Mouse (Mus musculus) embryonic facial prominence, embryonic 13.5 days (tissue): ENCODE measurements around the gene Tle3. TPM values are rescaled to one million over a fixed set of nuclear protein-coding genes. Genes with fewer than 3 reads are reported as not detected.

Source experiments
- ATAC-seq: fragments of 200-750 bp; cut with Nextera tagmentation; 2 replicates; pipeline ENCODE4 v1.8.0; 2017; ENCODE audit warnings: low read depth; ENCODE audit not compliant: insufficient number of reproducible peaks, insufficient read depth, low FRiP score, low TSS enrichment
- H3K27ac ChIP-seq: fragments of 300-500 bp; sonication (generic); 2 replicates; pipeline ENCODE4 v1.5.1; 2015; ENCODE audit warnings: moderate library complexity, mild to moderate bottlenecking, inconsistent platforms
- H3K27me3 ChIP-seq: fragments of 300-500 bp; sonication (generic); 2 replicates; pipeline ENCODE4 v1.6.1; 2015; ENCODE audit warnings: mild to moderate bottlenecking, inconsistent platforms
- H3K36me3 ChIP-seq: fragments of 300-500 bp; sonication (generic); 2 replicates; pipeline ENCODE4 v1.6.1; 2015; ENCODE audit warnings: mild to moderate bottlenecking, inconsistent platforms
- H3K4me1 ChIP-seq: fragments of 300-500 bp; sonication (generic); 2 replicates; pipeline ENCODE4 v1.6.1; 2015; ENCODE audit warnings: inconsistent platforms
- H3K4me2 ChIP-seq: fragments of 300-500 bp; sonication (generic); 2 replicates; pipeline ENCODE4 v1.6.1; 2015; ENCODE audit warnings: moderate library complexity, mild to moderate bottlenecking, inconsistent platforms
- H3K4me3 ChIP-seq: fragments of 300-500 bp; sonication (generic); 2 replicates; pipeline ENCODE4 v1.5.1; 2015; ENCODE audit warnings: mild to moderate bottlenecking, inconsistent platforms
- H3K9ac ChIP-seq: fragments of 300-500 bp; sonication (generic); 2 replicates; pipeline ENCODE4 v1.6.1; 2015; ENCODE audit warnings: mild to moderate bottlenecking, inconsistent platforms
- H3K9me3 ChIP-seq: fragments of 300-500 bp; sonication (generic); 2 replicates; pipeline ENCODE4 v1.6.1; 2016; ENCODE audit warnings: inconsistent platforms
- WGBS: fragments of 180-500 bp; shearing (Covaris S2); methylation state at CpG from one replicate; pipeline ENCODE4 v1.1.7; 2015; ENCODE audit warnings: mixed read lengths; 5-methylcytosine and 5-hydroxymethylcytosine counted together
- polyA plus RNA-seq: library from polyadenylated mRNA; unstranded; fragments of >200 nt; fragmentation: Nextera tagmentation; extraction: Ambion mirVana; gene quantifications from 2 replicates; pipeline ENCODE4 v1.2.1, GENCODE M21; 2015

Gene Tle3
- polyA plus RNA-seq, 1 experiment from 2014 or later = 39.5 TPM

- Histone ChIP-seq H3K9ac (no peak overlapping the region), H3K27ac (no peak overlapping the region), H3K4me3 (no peak overlapping the region), H3K36me3 (peaks cover 80% of the 10 kb centered on the region), H3K9me3 (no peaks in the 10 kb centered on the region), H3K27me3 (no peaks in the 10 kb centered on the region), H3K4me1 (peaks cover 67% of the 10 kb centered on the region), H3K4me2 (no peak overlapping the region)
- WGBS = 55% methylated on average over 14 of the region's 14 CpGs
- no peak for ATAC-seq
Measured at GRCm38 (mm10) chr9:61388689-61389403, 16.7 kb downstream of the Tle3 start.

GRCm38 (mm10) chr9:61389404-61389701 lies 17.2 kb downstream of the Tle3 start:
- Histone ChIP-seq H3K4me1 (peaks cover 62% of the 10 kb centered on the region), H3K36me3 (peaks cover 80% of the 10 kb centered on the region), H3K4me2 (no peak overlapping the region), H3K9me3 (no peaks in the 10 kb centered on the region), H3K27ac (no peak overlapping the region), H3K27me3 (no peaks in the 10 kb centered on the region), H3K4me3 (no peak overlapping the region), H3K9ac (no peak overlapping the region)
- 64% methylated on average over 7 of the region's 7 CpGs for WGBS
- ATAC-seq = no peak

- 71% methylated on average over 5 of the region's 5 CpGs for WGBS
- no peak for ATAC-seq
- H3K4me2 ChIP-seq = no peak overlapping the region
- H3K9me3 ChIP-seq = no peaks in the 10 kb centered on the region
- H3K4me1 ChIP-seq = peaks cover 60% of the 10 kb centered on the region
- no peak overlapping the region for H3K9ac ChIP-seq
- no peak overlapping the region for H3K27ac ChIP-seq
- H3K4me3 ChIP-seq = no peak overlapping the region
- H3K36me3 ChIP-seq = peaks cover 93% of the 10 kb centered on the region
- H3K27me3 ChIP-seq = no peaks in the 10 kb centered on the region
Measured at GRCm38 (mm10) chr9:61391570-61392337, 19.6 kb downstream of the Tle3 start.

- Histone ChIP-seq H3K9me3 (no peaks in the 10 kb centered on the region), H3K4me3 (no peak overlapping the region), H3K27me3 (no peaks in the 10 kb centered on the region), H3K27ac (no peak overlapping the region), H3K36me3 (peaks cover 93% of the 10 kb centered on the region), H3K4me2 (no peak overlapping the region), H3K4me1 (peaks cover 61% of the 10 kb centered on the region), H3K9ac (no peak overlapping the region)
- ATAC-seq = no peak
- 69% methylated on average over 6 of the region's 6 CpGs for WGBS
Measured at GRCm38 (mm10) chr9:61392338-61392620, 20.1 kb downstream of the Tle3 start.

- ATAC-seq = no peak
- Histone ChIP-seq H3K9ac (no peak overlapping the region), H3K4me2 (no peak overlapping the region), H3K9me3 (no peaks in the 10 kb centered on the region), H3K4me3 (no peak overlapping the region), H3K27ac (no peak overlapping the region), H3K36me3 (peaks cover 93% of the 10 kb centered on the region), H3K27me3 (no peaks in the 10 kb centered on the region), H3K4me1 (peaks cover 61% of the 10 kb centered on the region)
- WGBS = 68% methylated on average over 6 of the region's 6 CpGs
Measured at GRCm38 (mm10) chr9:61393161-61393560, 21.0 kb downstream of the Tle3 start.

- no peak overlapping the region for H3K9ac ChIP-seq
- H3K9me3 ChIP-seq = no peaks in the 10 kb centered on the region
- H3K27ac ChIP-seq = no peak overlapping the region
- peaks cover 57% of the 10 kb centered on the region for H3K4me1 ChIP-seq
- H3K27me3 ChIP-seq = no peaks in the 10 kb centered on the region
- H3K4me2 ChIP-seq = no peak overlapping the region
- H3K36me3 ChIP-seq = peaks cover 93% of the 10 kb centered on the region
- ATAC-seq = no peak
- 90% methylated on average over 5 of the region's 5 CpGs for WGBS
- no peak overlapping the region for H3K4me3 ChIP-seq
Measured at GRCm38 (mm10) chr9:61393847-61394246, 21.7 kb downstream of the Tle3 start.

GRCm38 (mm10) chr9:61395071-61395470 lies 22.9 kb downstream of the Tle3 start:
- Histone ChIP-seq H3K36me3 (peaks cover 93% of the 10 kb centered on the region), H3K27ac (no peak overlapping the region), H3K9ac (no peak overlapping the region), H3K4me3 (no peak overlapping the region), H3K27me3 (no peaks in the 10 kb centered on the region), H3K4me1 (peaks cover 54% of the 10 kb centered on the region), H3K9me3 (no peaks in the 10 kb centered on the region), H3K4me2 (no peak overlapping the region)
- ATAC-seq = no peak
- 80% methylated on average over 3 of the region's 3 CpGs for WGBS

- no peak overlapping the region for H3K27ac ChIP-seq
- WGBS = 25% methylated on average over 13 of the region's 13 CpGs
- no peak for ATAC-seq
Measured at GRCm38 (mm10) chr9:61396474-61396873, 24.3 kb downstream of the Tle3 start.

GRCm38 (mm10) chr9:61397130-61397529 lies 25.0 kb downstream of the Tle3 start:
- H3K27ac ChIP-seq = no peak overlapping the region

More at GRCm38 (mm10) chr9:61396474-61396873, 24.3 kb downstream of the Tle3 start:
- H3K9ac ChIP-seq = no peak overlapping the region
- H3K36me3 ChIP-seq = peaks cover 90% of the 10 kb centered on the region
- no peaks in the 10 kb centered on the region for H3K9me3 ChIP-seq
- no peak overlapping the region for H3K4me2 ChIP-seq
- peaks cover 63% of the 10 kb centered on the region for H3K4me1 ChIP-seq
- H3K27me3 ChIP-seq = no peaks in the 10 kb centered on the region
- H3K4me3 ChIP-seq = no peak overlapping the region

GRCm38 (mm10) chr9:61398160-61398559 lies 26.0 kb downstream of the Tle3 start:
- 89% methylated on average over 9 of the region's 9 CpGs for WGBS
- Histone ChIP-seq H3K36me3 (peaks cover 95% of the 10 kb centered on the region), H3K4me1 (peaks cover 71% of the 10 kb centered on the region), H3K9me3 (no peaks in the 10 kb centered on the region), H3K4me2 (no peak overlapping the region), H3K27me3 (no peaks in the 10 kb centered on the region), H3K4me3 (no peak overlapping the region), H3K27ac (no peak overlapping the region), H3K9ac (no peak overlapping the region)
- ATAC-seq = no peak

More at GRCm38 (mm10) chr9:61397130-61397529, 25.0 kb downstream of the Tle3 start:
- peaks cover 63% of the 10 kb centered on the region for H3K4me1 ChIP-seq
- no peaks in the 10 kb centered on the region for H3K27me3 ChIP-seq
- H3K4me2 ChIP-seq = no peak overlapping the region
- WGBS = 56% methylated on average over 4 of the region's 4 CpGs
- no peak overlapping the region for H3K4me3 ChIP-seq
- H3K36me3 ChIP-seq = peaks cover 92% of the 10 kb centered on the region
- no peaks in the 10 kb centered on the region for H3K9me3 ChIP-seq
- H3K9ac ChIP-seq = no peak overlapping the region
- no peak for ATAC-seq

GRCm38 (mm10) chr9:61400132-61400531 lies 28.0 kb downstream of the Tle3 start:
- peaks cover 83% of the 10 kb centered on the region for H3K36me3 ChIP-seq
- H3K4me2 ChIP-seq = no peak overlapping the region
- H3K9me3 ChIP-seq = no peaks in the 10 kb centered on the region
- H3K9ac ChIP-seq = no peak overlapping the region
- no peak overlapping the region for H3K27ac ChIP-seq
- peaks cover 7% of the 10 kb centered on the region; the same call in 1 of the 2 replicates for H3K27me3 ChIP-seq
- WGBS = 93% methylated on average over 7 of the region's 7 CpGs
- no peak overlapping the region for H3K4me3 ChIP-seq
- no peak for ATAC-seq
- H3K4me1 ChIP-seq = peaks cover 83% of the 10 kb centered on the region

- Histone ChIP-seq H3K4me2 (no peak overlapping the region), H3K27me3 (peaks cover 8% of the 10 kb centered on the region), H3K4me1 (peaks cover 85% of the 10 kb centered on the region), H3K4me3 (no peak overlapping the region), H3K27ac (no peak overlapping the region), H3K36me3 (peaks cover 78% of the 10 kb centered on the region), H3K9ac (no peak overlapping the region), H3K9me3 (no peaks in the 10 kb centered on the region)
- WGBS = 58% methylated on average over 9 of the region's 9 CpGs
- no peak for ATAC-seq
Measured at GRCm38 (mm10) chr9:61401664-61402063, 29.5 kb downstream of the Tle3 start.
